Mouse (Mus musculus) embryonic fibroblast, embryonic 13.5 days (primary cell): ENCODE measurements at regions not wholly inside any gene's neighbourhood (a gene's known extent, or its start where the extent isn't known, plus 50 kb on each side); places are given as distances from the start of the nearest gene placed in this dataset.

Experiments used
- CTCF ChIP-seq: IDR thresholded peaks from 2 replicates; pipeline ENCODE4 v1.5.1; 2011; ENCODE audit warnings: mild to moderate bottlenecking, control low read depth, low read length, moderate library complexity, borderline replicate concordance; ENCODE audit not compliant: insufficient read depth
- POLR2A ChIP-seq: IDR thresholded peaks from 2 replicates; pipeline ENCODE4 v1.6.1; 2011; ENCODE audit warnings: low read depth, mild to moderate bottlenecking, control low read depth, low read length, moderate library complexity

DNA sequence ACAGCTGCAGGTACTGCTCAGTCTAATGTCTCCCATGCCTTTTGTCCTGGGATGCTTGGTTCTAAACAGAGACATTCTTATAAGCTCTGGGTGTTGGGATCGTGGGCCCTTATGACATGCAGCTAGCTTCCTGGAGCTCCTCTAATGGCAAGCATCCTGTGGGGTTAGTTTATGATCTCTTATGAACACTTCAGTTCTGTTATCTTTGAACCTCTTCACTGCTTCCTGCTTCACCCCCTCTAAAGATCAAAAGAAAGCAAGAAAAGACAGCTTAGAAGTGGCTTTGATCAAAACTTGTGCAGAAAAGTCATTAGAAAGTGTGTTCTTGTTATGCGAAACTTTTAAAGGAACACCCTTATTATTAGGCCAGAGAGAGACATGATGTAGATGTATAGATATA lies 492.3 kb upstream of the Cntn5 start:
- no peak for TF ChIP-seq CTCF
- no peak for TF ChIP-seq POLR2A
